Mouse (Mus musculus) cerebellum, adult 8-10 months (tissue): Measurements from ENCODE around the gene Mfsd2a.
"Not testable (repeated sequence)": the region's sequence is repeated elsewhere in the genome, so short reads cannot be mapped to it uniquely, and the experiment has no call there.

Experiments used
- DNase-seq: peaks from one replicate; pipeline ENCODE4 v3.0.0; 2022

Mfsd2a gene

GRCm38 (mm10) chr4:122961100-122961567, at the start of gene Mfsd2a:
Gene Mfsd2a, minus strand, starts transcription at chr4:122961188.
- peak; percentile 20 for DNase-seq

GRCm38 (mm10) chr4:123005054-123005966, 44.3 kb upstream of the Mfsd2a start:
- DNase-seq, result no peak

- no peak for DNase-seq
Observed at GRCm38 (mm10) chr4:123000617-123001342, 39.8 kb upstream of the Mfsd2a start.

- DNase-seq, result no peak
Observed at GRCm38 (mm10) chr4:123000130-123000529, 39.1 kb upstream of the Mfsd2a start.

GRCm38 (mm10) chr4:122999263-122999691, 38.3 kb upstream of the Mfsd2a start:
- DNase-seq, result no peak

GRCm38 (mm10) chr4:122998537-122999262, 37.7 kb upstream of the Mfsd2a start:
- DNase-seq, result no peak

GRCm38 (mm10) chr4:122996618-122997381, 35.8 kb upstream of the Mfsd2a start:
- DNase-seq, result no peak

GRCm38 (mm10) chr4:122996221-122996617, 35.2 kb upstream of the Mfsd2a start:
- DNase-seq, result peak; percentile 23

GRCm38 (mm10) chr4:122995404-122996220, 34.6 kb upstream of the Mfsd2a start, which contains the start of gene Mycl:
Gene Mycl, plus strand, starts transcription at chr4:122995652.
- peak; percentile 86 for DNase-seq

GRCm38 (mm10) chr4:122992276-122992675, 31.3 kb upstream of the Mfsd2a start:
- no peak for DNase-seq

GRCm38 (mm10) chr4:122991177-122991576, 30.2 kb upstream of the Mfsd2a start:
- DNase-seq, result no peak

GRCm38 (mm10) chr4:122988004-122988403, 27.0 kb upstream of the Mfsd2a start:
- DNase-seq, result not testable (repeated sequence)

- DNase-seq, result no peak
Observed at GRCm38 (mm10) chr4:122987421-122987820, 26.4 kb upstream of the Mfsd2a start.

GRCm38 (mm10) chr4:122985110-122985509, 24.1 kb upstream of the Mfsd2a start:
- DNase-seq, result no peak

GRCm38 (mm10) chr4:122983486-122984261, 22.7 kb upstream of the Mfsd2a start:
- no peak for DNase-seq

- no peak for DNase-seq
Observed at GRCm38 (mm10) chr4:122982537-122982936, 21.5 kb upstream of the Mfsd2a start.

- DNase-seq, result no peak
Observed at GRCm38 (mm10) chr4:122981930-122982329, 20.9 kb upstream of the Mfsd2a start.

GRCm38 (mm10) chr4:122981238-122981637, 20.2 kb upstream of the Mfsd2a start:
- no peak for DNase-seq

- no peak for DNase-seq
Observed at GRCm38 (mm10) chr4:122980684-122981083, 19.7 kb upstream of the Mfsd2a start.

GRCm38 (mm10) chr4:122979826-122980225, 18.8 kb upstream of the Mfsd2a start:
- no peak for DNase-seq
